Mouse (Mus musculus): Measurements from ENCODE around the gene Jup. TPM values are rescaled to one million over a fixed set of nuclear protein-coding genes. Genes with fewer than 3 reads are reported as not detected.
"Not testable (repeated sequence)": the region's sequence is repeated elsewhere in the genome, so short reads cannot be mapped to it uniquely, and the experiment has no call there.

The Jup gene
- polyA plus RNA-seq, 1 experiment from 2014 or later = 29.1 TPM

GRCm38 (mm10) chr11:100356819-100357211 is 40.7 kb downstream of the Jup start:
- H3K4me3 ChIP-seq = peak overlapping the region; percentile 75
- peaks cover 83% of the 10 kb centered on the region for H3K27me3 ChIP-seq (ENCODE audit: poor library complexity, severe bottlenecking)
- DNase-seq (ENCODE audit: extremely low spot score, low spot score) = no peak
- WGBS = 18% methylated on average over 9 of the region's 9 CpGs
- H3K4me1 ChIP-seq = peaks cover 30% of the 10 kb centered on the region
- H3K27ac ChIP-seq = peak overlapping the region; percentile 93
- H3K36me3 ChIP-seq (replicated peaks) = peaks cover 26% of the 10 kb centered on the region
- no peaks in the 10 kb centered on the region for H3K9me3 ChIP-seq

DNA sequence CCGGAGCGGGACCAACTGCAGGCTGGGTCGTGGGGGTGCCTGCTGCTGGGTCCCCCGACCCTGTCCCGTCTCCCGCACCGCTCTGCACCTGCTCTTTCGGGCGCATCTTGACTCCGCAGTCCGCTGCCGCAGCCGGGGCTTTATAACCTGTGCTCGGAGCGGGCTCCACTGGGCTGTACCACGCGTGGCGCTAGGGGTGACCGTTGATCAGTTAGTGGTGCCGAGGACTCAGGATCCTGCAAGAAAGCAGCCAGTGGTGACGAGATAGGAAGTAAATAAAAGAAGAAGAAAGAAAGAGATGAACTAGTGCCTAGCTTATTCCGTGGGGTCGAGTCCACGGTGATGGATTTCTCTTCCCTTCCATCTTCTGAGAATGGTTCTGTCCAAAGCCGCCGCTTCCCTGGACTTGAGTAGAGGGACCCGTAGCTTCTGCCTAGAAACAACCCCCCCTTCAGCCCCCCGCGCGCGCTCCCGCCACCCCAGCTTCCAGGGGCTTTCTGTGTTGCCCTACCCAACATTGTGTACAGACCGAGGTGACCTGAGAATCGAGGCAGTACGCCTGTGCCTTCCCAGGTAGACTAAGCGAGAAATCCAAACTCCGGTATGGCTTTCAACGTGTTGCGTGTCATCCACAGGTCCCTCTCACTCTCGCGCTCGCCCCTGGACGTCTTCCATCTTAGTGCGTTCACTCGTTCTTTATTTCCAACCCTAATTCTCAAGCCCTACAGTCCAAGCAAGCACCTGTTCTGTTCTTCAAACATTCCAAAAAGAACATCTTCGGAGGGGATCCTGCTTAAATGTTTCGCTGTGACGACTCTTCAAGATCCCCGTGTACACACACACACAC is 41.4 kb downstream of the Jup start, which contains the start of gene Hap1:
Hap1 (minus strand) TSS at position 157 of the 847 bp plus-strand sequence.
- Histone ChIP-seq H3K27me3 (ENCODE audit: poor library complexity, severe bottlenecking) (peaks cover 83% of the 10 kb centered on the region), H3K4me1 (peaks cover 30% of the 10 kb centered on the region), H3K27ac (peak within 1 kb of the TSS; percentile 93), H3K9me3 (no peaks in the 10 kb centered on the region), H3K4me3 (peak within 1 kb of the TSS; percentile 75), H3K36me3 (replicated peaks) (peaks cover 32% of the 10 kb centered on the region)
- peak; percentile 83 for DNase-seq (ENCODE audit: extremely low spot score, low spot score)
- 1% methylated on average over 49 of the region's 49 CpGs for WGBS

GRCm38 (mm10) chr11:100355151-100355951 is 42.2 kb downstream of the Jup start:
- H3K27ac ChIP-seq = peak overlapping the region; percentile 93
- under 1% methylated on average over 54 of the region's 54 CpGs for WGBS

GRCm38 (mm10) chr11:100352076-100352857 is 45.3 kb downstream of the Jup start:
- WGBS = 43% methylated on average over 10 of the region's 10 CpGs
- H3K4me3 ChIP-seq = no peak overlapping the region
- peaks cover 33% of the 10 kb centered on the region for H3K4me1 ChIP-seq
- peaks cover 60% of the 10 kb centered on the region for H3K36me3 ChIP-seq (replicated peaks)
- DNase-seq (ENCODE audit: extremely low spot score, low spot score) = no peak
- no peak overlapping the region for H3K27ac ChIP-seq
- H3K9me3 ChIP-seq = no peaks in the 10 kb centered on the region
- peaks cover 49% of the 10 kb centered on the region for H3K27me3 ChIP-seq (ENCODE audit: poor library complexity, severe bottlenecking)

More at GRCm38 (mm10) chr11:100355151-100355951, 42.2 kb downstream of the Jup start:
- Histone ChIP-seq H3K4me1 (peaks cover 30% of the 10 kb centered on the region), H3K36me3 (replicated peaks) (peaks cover 38% of the 10 kb centered on the region), H3K4me3 (peak overlapping the region; percentile 75), H3K9me3 (no peaks in the 10 kb centered on the region), H3K27me3 (ENCODE audit: poor library complexity, severe bottlenecking) (peaks cover 80% of the 10 kb centered on the region)
- peak; percentile 38 for DNase-seq (ENCODE audit: extremely low spot score, low spot score)

DNA sequence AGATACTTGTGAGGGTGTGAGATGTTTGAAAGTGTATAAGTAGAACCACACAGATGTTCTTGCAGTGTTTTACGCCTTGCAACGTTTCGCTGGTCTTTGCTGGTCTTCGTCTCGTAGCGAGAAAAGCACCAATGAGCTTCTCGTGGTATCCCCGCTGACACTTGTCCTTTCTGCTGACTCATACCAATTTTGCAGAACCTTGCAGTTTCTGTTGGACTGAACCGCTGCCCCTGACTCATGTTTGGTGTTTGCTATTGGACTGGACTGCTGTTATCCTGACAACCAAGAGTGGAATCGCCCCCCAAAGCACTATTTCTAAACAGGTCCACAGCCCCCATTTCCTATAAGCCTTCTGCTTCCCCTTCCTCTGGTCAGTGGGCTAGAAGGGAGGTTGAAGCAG is 53.3 kb downstream of the Jup start:
- WGBS = 91% methylated on average over 10 of the region's 10 CpGs
- Histone ChIP-seq H3K4me1 (0 out of 2 replicates have a peak, but pooled peaks cover 2% of the 10 kb centered on the region), H3K4me3 (no peak overlapping the region), H3K27me3 (ENCODE audit: poor library complexity, severe bottlenecking) (no peaks in the 10 kb centered on the region), H3K9me3 (no peaks in the 10 kb centered on the region), H3K36me3 (replicated peaks) (peaks cover 14% of the 10 kb centered on the region), H3K27ac (no peak overlapping the region)
- DNase-seq (ENCODE audit: extremely low spot score, low spot score) = no peak

GRCm38 (mm10) chr11:100335731-100336130 is 61.8 kb downstream of the Jup start:
- DNase-seq (ENCODE audit: extremely low spot score, low spot score) = no peak
- Histone ChIP-seq H3K27me3 (ENCODE audit: poor library complexity, severe bottlenecking) (no peaks in the 10 kb centered on the region), H3K9me3 (no peaks in the 10 kb centered on the region), H3K27ac (no peak overlapping the region), H3K4me1 (peaks cover 29% of the 10 kb centered on the region), H3K36me3 (replicated peaks) (no peaks in the 10 kb centered on the region), H3K4me3 (no peak overlapping the region)
- 89% methylated on average over 3 of the region's 3 CpGs for WGBS

GRCm38 (mm10) chr11:100333944-100334457 is 63.6 kb downstream of the Jup start, which contains the start of gene Gast:
Gene Gast (plus strand): TSS chr11:100334407.
- no peak within 1 kb of the TSS for H3K4me3 ChIP-seq
- 76% methylated on average over 6 of the region's 6 CpGs for WGBS
- no peaks in the 10 kb centered on the region for H3K9me3 ChIP-seq
- H3K36me3 ChIP-seq (replicated peaks) = no peaks in the 10 kb centered on the region
- H3K4me1 ChIP-seq = peaks cover 38% of the 10 kb centered on the region
- DNase-seq (ENCODE audit: extremely low spot score, low spot score) = no peak
- no peak within 1 kb of the TSS for H3K27ac ChIP-seq
- no peaks in the 10 kb centered on the region for H3K27me3 ChIP-seq (ENCODE audit: poor library complexity, severe bottlenecking)

- H3K4me1 ChIP-seq = peaks cover 38% of the 10 kb centered on the region
- no peaks in the 10 kb centered on the region for H3K9me3 ChIP-seq
- H3K27ac ChIP-seq = no peak overlapping the region
- DNase-seq (ENCODE audit: extremely low spot score, low spot score) = no peak
- no peaks in the 10 kb centered on the region for H3K27me3 ChIP-seq (ENCODE audit: poor library complexity, severe bottlenecking)
- H3K36me3 ChIP-seq (replicated peaks) = no peaks in the 10 kb centered on the region
- WGBS = 75% methylated on average over 9 of the region's 9 CpGs
- no peak overlapping the region for H3K4me3 ChIP-seq
Observed at GRCm38 (mm10) chr11:100332766-100333515, 64.6 kb downstream of the Jup start.

DNA sequence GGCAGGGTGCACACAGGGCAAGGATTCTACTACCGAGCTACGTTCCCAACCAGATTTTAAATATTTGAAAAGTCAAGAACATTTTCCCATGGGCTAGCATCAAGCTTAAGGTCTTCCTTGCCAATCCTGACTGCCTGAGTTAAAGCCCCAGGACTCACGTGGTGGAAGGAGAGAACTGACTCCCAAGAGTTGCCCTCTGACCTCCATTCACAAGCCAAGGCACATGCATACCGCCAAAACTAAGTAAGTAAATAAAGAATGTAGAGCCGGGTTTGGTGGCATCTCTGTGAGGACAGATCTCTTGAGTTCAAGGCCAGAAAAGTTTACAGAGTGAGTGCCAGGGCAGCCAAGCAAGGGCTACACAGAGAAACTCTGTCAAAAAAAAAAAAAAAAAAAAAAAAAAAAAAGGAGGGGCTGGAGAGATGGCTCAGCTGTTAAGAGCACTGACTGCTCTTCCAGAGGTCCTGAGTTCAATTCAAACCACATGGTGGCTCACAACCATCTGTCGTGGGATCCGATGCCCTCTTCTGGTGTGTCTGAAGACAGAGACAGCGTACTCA is 66.7 kb downstream of the Jup start:
- not testable (repeated sequence) for H3K27me3 ChIP-seq (ENCODE audit: poor library complexity, severe bottlenecking); H3K36me3 ChIP-seq (replicated peaks); H3K9me3 ChIP-seq; H3K4me3 ChIP-seq; H3K27ac ChIP-seq; DNase-seq (ENCODE audit: extremely low spot score, low spot score)
- peaks cover 34% of the 10 kb centered on the region for H3K4me1 ChIP-seq
- 64% methylated on average over 8 of the region's 8 CpGs for WGBS

DNA sequence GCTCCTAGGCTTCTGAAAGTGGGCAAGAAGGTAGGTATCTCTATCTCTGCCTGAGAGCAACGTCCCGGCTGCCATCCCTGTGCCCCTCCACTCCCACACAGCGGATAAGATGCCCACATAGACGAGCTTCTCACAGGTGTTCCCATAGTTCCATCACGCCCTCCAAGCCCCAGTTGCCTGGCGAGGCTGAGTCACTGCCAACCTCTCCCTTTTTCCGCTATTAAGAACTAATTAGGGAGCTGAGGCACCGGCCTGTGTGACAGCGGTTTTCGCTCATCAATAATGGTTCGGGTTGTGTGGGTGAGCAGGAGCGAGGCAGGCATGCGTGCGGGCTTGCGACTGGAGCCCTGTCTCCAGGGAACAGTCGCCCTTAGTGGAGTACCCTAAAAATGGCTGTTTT is 67.3 kb downstream of the Jup start:
- H3K36me3 ChIP-seq (replicated peaks) = no peaks in the 10 kb centered on the region
- H3K4me1 ChIP-seq = peaks cover 31% of the 10 kb centered on the region
- H3K9me3 ChIP-seq = no peaks in the 10 kb centered on the region
- H3K27me3 ChIP-seq (ENCODE audit: poor library complexity, severe bottlenecking) = no peaks in the 10 kb centered on the region
- DNase-seq (ENCODE audit: extremely low spot score, low spot score) = no peak
- H3K4me3 ChIP-seq = no peak overlapping the region
- no peak overlapping the region for H3K27ac ChIP-seq
- WGBS = 70% methylated on average over 16 of the region's 16 CpGs

- H3K27ac ChIP-seq = no peak overlapping the region
- H3K4me1 ChIP-seq = peaks cover 17% of the 10 kb centered on the region
- 90% methylated on average over 6 of the region's 6 CpGs for WGBS
- H3K27me3 ChIP-seq (ENCODE audit: poor library complexity, severe bottlenecking) = no peaks in the 10 kb centered on the region
- H3K4me3 ChIP-seq = no peak overlapping the region
- no peaks in the 10 kb centered on the region for H3K9me3 ChIP-seq
- peaks cover 3% of the 10 kb centered on the region for H3K36me3 ChIP-seq (replicated peaks)
- DNase-seq (ENCODE audit: extremely low spot score, low spot score) = no peak
Observed at GRCm38 (mm10) chr11:100327761-100328160, 69.8 kb downstream of the Jup start.
